Mouse (Mus musculus) ES-E14 (cell line): ENCODE results near the gene Wdr24.

Experiments used
- CHD2 ChIP-seq: IDR thresholded peaks from 2 replicates; pipeline ENCODE4 v1.6.1; 2014; ENCODE audit warnings: mild to moderate bottlenecking, low read depth, low read length, inconsistent platforms
- HCFC1 ChIP-seq: IDR thresholded peaks from 2 replicates; pipeline ENCODE4 v1.6.1; 2012; ENCODE audit warnings: low read length, inconsistent platforms, borderline replicate concordance; ENCODE audit not compliant: insufficient read depth
- ZNF384 ChIP-seq: IDR thresholded peaks from 2 replicates; pipeline ENCODE4 v1.6.1; 2012; ENCODE audit warnings: low read depth, low read length, inconsistent platforms

- TF ChIP-seq CHD2 (no peak), HCFC1 (no peak), ZNF384 (no peak)
Measured at GRCm38 (mm10) chr17:25794998-25795397, 28.4 kb upstream of the Wdr24 start.
